8 mouse cellular contexts compared by ENCODE assay signal in the genomic region with DNA sequence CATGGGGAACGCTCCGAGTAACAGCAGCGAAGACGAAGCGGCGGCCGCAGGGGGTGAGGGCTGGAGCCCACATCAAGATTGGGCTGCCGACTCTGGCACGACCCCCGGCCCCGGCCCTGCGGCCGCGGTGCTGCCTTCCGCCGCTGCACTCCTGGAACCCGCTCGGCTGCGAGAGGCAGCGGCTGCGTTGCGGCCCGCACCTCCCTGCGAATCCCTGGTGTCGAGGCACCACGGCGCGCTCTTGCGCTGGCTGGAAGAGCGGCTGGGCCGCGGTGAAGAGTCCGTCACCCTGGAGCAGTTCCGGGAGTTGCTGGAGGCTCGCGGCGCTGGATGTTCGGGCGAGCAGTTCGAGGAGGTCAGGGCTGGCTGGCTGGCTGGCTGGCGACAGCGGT. TPM values are rescaled to one million over a fixed set of nuclear protein-coding genes. Genes with fewer than 3 reads are reported as not detected.
A peak's percentile ranks its signal among the peaks of the same experiment; 100 is the strongest.
DNase-seq lines count a peak whose midpoint lies in the region; ATAC-seq and TF ChIP-seq lines count a peak whose summit lies in the region.

No protein-coding gene starts in this region.

- no peaks in the 10 kb centered on the region for H3K9me3 ChIP-seq in forebrain, embryonic 12.5 days
- no peaks in the 10 kb centered on the region for H3K9me3 ChIP-seq in liver, embryonic 14.5 days (ENCODE audit: control insufficient read depth, low read length)
- H3K9me3 ChIP-seq in stomach, embryonic 16.5 days (replicated peaks; ENCODE audit: control insufficient read depth, low read length), result no peaks in the 10 kb centered on the region

- no peak; the same call in 1 of the 2 replicates for ATAC-seq in forebrain, embryonic 12.5 days (ENCODE audit: low FRiP score)
- peak; percentile 48 for ATAC-seq in liver, embryonic 14.5 days (ENCODE audit: insufficient read depth)
- peak; percentile 61; the same call in 1 of the 2 replicates for ATAC-seq in stomach, embryonic 16.5 days (ENCODE audit: insufficient read depth, low FRiP score)

- no peaks in the 10 kb centered on the region for H3K36me3 ChIP-seq in kidney, adult 2 months (ENCODE audit: control insufficient read depth, insufficient read depth, low read length)
- H3K36me3 ChIP-seq in forebrain, embryonic 12.5 days (replicated peaks), result no peaks in the 10 kb centered on the region
- H3K36me3 ChIP-seq in liver, embryonic 14.5 days (replicated peaks; ENCODE audit: control insufficient read depth, insufficient read depth, low read depth), result no peaks in the 10 kb centered on the region
- H3K36me3 ChIP-seq in stomach, embryonic 16.5 days (ENCODE audit: control insufficient read depth, insufficient read depth, low read length), result no peaks in the 10 kb centered on the region

- TF ChIP-seq POLR2A in kidney, adult 2 months (IDR thresholded peaks at IDR 0.05; ENCODE audit: low read depth, low read length), result no peak

- peak overlapping the region; percentile 80 for H3K4me2 ChIP-seq in forebrain, embryonic 12.5 days
- peak overlapping the region; percentile 93 for H3K4me2 ChIP-seq in liver, embryonic 14.5 days (ENCODE audit: low read depth)
- peak overlapping the region; percentile 90 for H3K4me2 ChIP-seq in stomach, embryonic 16.5 days (ENCODE audit: low read depth, low read length)

- H3K9ac ChIP-seq in forebrain, embryonic 12.5 days, result peak overlapping the region; percentile 81
- peak overlapping the region; percentile 90 for H3K9ac ChIP-seq in liver, embryonic 14.5 days (replicated peaks)
- peak overlapping the region; percentile 91 for H3K9ac ChIP-seq in stomach, embryonic 16.5 days (ENCODE audit: low read length)

- DNase-seq in kidney, adult 2 months, result no peak
- DNase-seq in kidney, adult 11 months, result no peak
- DNase-seq in NIH3T3 (ENCODE audit: low read depth), result peak; percentile 55
- peak in 1 of 3 experiments; percentile 15 for DNase-seq in liver, embryonic 14.5 days (ENCODE audit: low read depth in 3 of 3, low spot score in 3 of 3)
- no peak for DNase-seq in spleen, postnatal 36 days (ENCODE audit: low spot score in 2 of 2)
- no peak for DNase-seq in B cell, adult 2 months

- no peak for TF ChIP-seq CTCF in kidney, adult 2 months (conservative IDR thresholded peaks at IDR 0.05; ENCODE audit: insufficient read depth, insufficient read length, low read depth, low read length)
- no peak for TF ChIP-seq CTCF in liver, embryonic 14.5 days (IDR thresholded peaks at IDR 0.05; ENCODE audit: low read depth)

- H3K4me3 ChIP-seq in kidney, adult 2 months (ENCODE audit: insufficient read depth, low read depth, low read length), result peak overlapping the region; percentile 90
- H3K4me3 ChIP-seq in forebrain, embryonic 12.5 days (replicated peaks), result peak overlapping the region; percentile 98
- H3K4me3 ChIP-seq in liver, embryonic 14.5 days (ENCODE audit: insufficient read depth in 1 of 2, low read depth in 2 of 2, low read length in 2 of 2), result peak overlapping the region; percentile 68 to 89
- H3K4me3 ChIP-seq in stomach, embryonic 16.5 days (replicated peaks; ENCODE audit: low read length), result peak overlapping the region; percentile 96

- WGBS in kidney, adult 2 months, result under 1% methylated on average over 42 of the region's 42 CpGs
- WGBS in forebrain, embryonic 12.5 days, result under 1% methylated on average over 42 of the region's 42 CpGs
- under 1% methylated on average over 42 of the region's 42 CpGs for WGBS in liver, embryonic 14.5 days (ENCODE audit: insufficient replicate concordance)
- WGBS in stomach, embryonic 16.5 days, result 0% methylated on average over 42 of the region's 42 CpGs

- H3K27me3 ChIP-seq in kidney, adult 2 months (replicated peaks; ENCODE audit: control insufficient read depth, insufficient read depth, low read length), result no peaks in the 10 kb centered on the region
- no peaks in the 10 kb centered on the region for H3K27me3 ChIP-seq in forebrain, embryonic 12.5 days
- no peaks in the 10 kb centered on the region for H3K27me3 ChIP-seq in liver, embryonic 14.5 days (ENCODE audit: control insufficient read depth, insufficient read depth, low read length)
- no peaks in the 10 kb centered on the region for H3K27me3 ChIP-seq in stomach, embryonic 16.5 days (ENCODE audit: control insufficient read depth, insufficient read depth, low read length)

- TF ChIP-seq EP300 in liver, embryonic 14.5 days (IDR thresholded peaks at IDR 0.05; ENCODE audit: low read depth), result no peak

- peak overlapping the region; percentile 64 for H3K27ac ChIP-seq in kidney, adult 2 months (ENCODE audit: insufficient read depth, low read depth, low read length)
- H3K27ac ChIP-seq in forebrain, embryonic 12.5 days, result peak overlapping the region; percentile 65
- H3K27ac ChIP-seq in liver, embryonic 14.5 days, result peak overlapping the region; percentile 63
- peak overlapping the region; percentile 14 for H3K27ac ChIP-seq in stomach, embryonic 16.5 days (ENCODE audit: low read length)

- peaks cover 6% of the 10 kb centered on the region; the same call in 1 of the 2 replicates for H3K4me1 ChIP-seq in kidney, adult 2 months (ENCODE audit: control insufficient read depth, insufficient read depth, low read length)
- H3K4me1 ChIP-seq in forebrain, embryonic 12.5 days, result peaks cover 7% of the 10 kb centered on the region
- peaks cover 4 to 16% of the 10 kb centered on the region in 2 experiments; a peak in 3 of 4 replicates for H3K4me1 ChIP-seq in liver, embryonic 14.5 days (replicated peaks; ENCODE audit: control insufficient read depth in 2 of 2, insufficient read depth in 2 of 2, low read length in 1 of 2)
- H3K4me1 ChIP-seq in stomach, embryonic 16.5 days (ENCODE audit: control insufficient read depth, insufficient read depth, low read length), result no peaks in the 10 kb centered on the region

RNA-seq across cellular contexts. Expression of gene Zzef1, which starts 0.3 kb away (rescaled TPM):
- 21.8 and 22.7 TPM in 2 replicates for polyA plus RNA-seq in kidney, adult 2 months (2012; rRNA removed)
- 11.3 and 12.1 TPM in 2 replicates for polyA plus RNA-seq in forebrain, embryonic 12.5 days (2016; fragmentation: Nextera tagmentation; extraction: Ambion mirVana)
- 5.1 TPM in 2 replicates for polyA plus RNA-seq in liver, embryonic 14.5 days (2012; rRNA removed)
- polyA plus RNA-seq in liver, embryonic 14.5 days (2014; fragmentation: Nextera tagmentation; extraction: Ambion mirVana), result 4.4 and 4.9 TPM in 2 replicates
- polyA plus RNA-seq in stomach, embryonic 16.5 days (2015; fragmentation: Nextera tagmentation; extraction: Ambion mirVana), result 8.7 and 9.5 TPM in 2 replicates

RNA-seq across cellular contexts. Expression of gene Cyb5d2, which starts 0.3 kb away (rescaled TPM):
- polyA plus RNA-seq in kidney, adult 2 months (2012; rRNA removed), result 9.9 and 11.5 TPM in 2 replicates
- polyA plus RNA-seq in forebrain, embryonic 12.5 days (2016; fragmentation: Nextera tagmentation; extraction: Ambion mirVana), result 4.7 and 5.2 TPM in 2 replicates
- 1.7 and 2.0 TPM in 2 replicates for polyA plus RNA-seq in liver, embryonic 14.5 days (2012; rRNA removed)
- 1.7 and 2.8 TPM in 2 replicates for polyA plus RNA-seq in liver, embryonic 14.5 days (2014; fragmentation: Nextera tagmentation; extraction: Ambion mirVana)
- polyA plus RNA-seq in stomach, embryonic 16.5 days (2015; fragmentation: Nextera tagmentation; extraction: Ambion mirVana), result 5.1 and 6.5 TPM in 2 replicates

Comparison
In these comparisons a context has a peak if more than half of its experiments do, and no peak if none do; other contexts are left out.
1. H3K27ac ChIP-seq: peak in every context shown above with its lines; median percentile 65 in forebrain, embryonic 12.5 days; 64 in kidney, adult 2 months; 63 in liver, embryonic 14.5 days; 14 in stomach, embryonic 16.5 days.